ENCODE assay signal across 16 mouse cellular contexts in the genomic region with DNA sequence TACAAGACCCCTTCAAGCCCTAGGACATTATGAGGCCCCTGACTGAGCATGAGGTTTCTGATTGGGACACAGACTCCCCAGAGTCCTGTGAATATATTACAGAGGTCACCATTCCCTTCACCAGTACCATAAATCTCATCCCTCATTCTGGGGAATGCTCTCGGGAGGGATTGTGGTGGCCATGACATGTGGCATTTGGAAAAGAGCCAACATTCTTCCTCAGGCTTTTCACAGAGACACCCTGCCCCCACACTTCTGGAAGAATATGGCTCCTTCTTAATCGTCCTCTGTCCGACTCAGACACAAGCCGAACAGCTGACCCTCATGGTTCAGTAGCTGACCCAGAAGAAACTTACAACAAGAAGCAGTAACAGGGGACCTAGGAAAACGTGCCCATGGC.
A peak's percentile ranks its signal among the peaks of the same experiment; 100 is the strongest.
DNase-seq lines count a peak whose midpoint lies in the region; ATAC-seq lines count a peak whose summit lies in the region.
"Had no signal": no experiment of that assay in that cellular context is flagged by ENCODE, and none has a peak within 500 bp of the region (broad histone marks: within the 10 kb centered on the region; RNA-seq: fewer than 3 reads in every experiment).

No protein-coding gene starts in this region.

- no peak overlapping the region for H3K4me2 ChIP-seq in heart, embryonic 13.5 days

- no peaks in the 10 kb centered on the region for H3K36me3 ChIP-seq in heart, embryonic 13.5 days

- H3K27me3 ChIP-seq in heart, embryonic 13.5 days (replicated peaks), result 0 out of 2 replicates have a peak, but pooled peaks cover 5% of the 10 kb centered on the region

- H3K9ac ChIP-seq in heart, embryonic 13.5 days, result no peak overlapping the region
- H3K9ac ChIP-seq: forebrain, postnatal 0 days; liver, postnatal 0 days had no signal

- ATAC-seq in heart, embryonic 13.5 days (ENCODE audit: extremely low read depth, insufficient number of reproducible peaks, low FRiP score, low TSS enrichment), result no peak
- ATAC-seq: activated CD4-positive, CD25-positive, alpha-beta regulatory T cell, adult 4 months; forebrain, postnatal 0 days; liver, postnatal 0 days had no signal

- DNase-seq in heart, adult 8-10 months (ENCODE audit: low spot score), result no peak
- peak; percentile 67 for DNase-seq in retina, postnatal 1 day
- no peak for DNase-seq in retina, embryonic 14.5 days (ENCODE audit: low spot score)
- peak; percentile 72 for DNase-seq in kidney, postnatal 14 days
- DNase-seq in frontal cortex, postnatal 10 days (ENCODE audit: low spot score in 2 of 2), result no peak
- no peak for DNase-seq in left cerebral cortex, postnatal 10 days (ENCODE audit: extremely low spot score in 1 of 2, low spot score in 2 of 2)
- no peak for DNase-seq in gastrocnemius, adult 8-10 months (ENCODE audit: low spot score in 2 of 2)
- DNase-seq: cerebellum, adult 9-10 months; forebrain, postnatal 0 days; heart, postnatal 10 days; left cerebral cortex, postnatal 4 days; liver, postnatal 0 days; midbrain, embryonic 14.5 days; right cerebral cortex, postnatal 25 days had no signal

- intact Hi-C loops in left cerebral cortex, postnatal 10 days (cut with DNase I), result no loop called here

- H3K4me1 ChIP-seq in heart, embryonic 13.5 days, result peaks cover 45% of the 10 kb centered on the region

- H3K4me3 ChIP-seq in heart, embryonic 13.5 days, result no peak overlapping the region

- no peaks in the 10 kb centered on the region for H3K9me3 ChIP-seq in heart, embryonic 13.5 days

- WGBS in heart, embryonic 13.5 days, result 29% methylated on average over 5 of the region's 5 CpGs

- H3K27ac ChIP-seq in heart, embryonic 13.5 days (replicated peaks), result peak overlapping the region; percentile 22; the same call in 1 of the 2 replicates

Comparison
In these comparisons a context has a peak if more than half of its experiments do, and no peak if none do; other contexts are left out.
1. DNase-seq: peak in retina, postnatal 1 day (single experiment) and kidney, postnatal 14 days (single experiment); none in heart, adult 8-10 months (single experiment), retina, embryonic 14.5 days (single experiment), frontal cortex, postnatal 10 days (0 of 2), left cerebral cortex, postnatal 10 days (0 of 2) and gastrocnemius, adult 8-10 months (0 of 2).